Mouse (Mus musculus) thymus, adult 2 months (tissue): ENCODE data around the gene Rin2. TPM values are rescaled to one million over a fixed set of nuclear protein-coding genes. Genes with fewer than 3 reads are reported as not detected.

Experiments
- DNase-seq: peaks from one replicate; pipeline ENCODE4 v3.0.0; 2021
- H3K27ac ChIP-seq: fragments of 200-500 bp; 2 replicates; pipeline ENCODE4 v1.5.1; 2012; ENCODE audit warnings: low read length, control low read depth; ENCODE audit not compliant: control insufficient read depth, insufficient read depth
- H3K27me3 ChIP-seq: fragments of 200-500 bp; 2 replicates; pipeline ENCODE4 v1.6.1; 2012; ENCODE audit warnings: mild to moderate bottlenecking, low read length, moderate library complexity, mixed read lengths; ENCODE audit not compliant: control insufficient read depth, insufficient read depth
- H3K36me3 ChIP-seq: fragments of 200-500 bp; 2 replicates; pipeline ENCODE4 v1.6.1; 2012; ENCODE audit warnings: mild to moderate bottlenecking, low read length, moderate library complexity; ENCODE audit not compliant: control insufficient read depth, insufficient read depth
- H3K4me1 ChIP-seq: fragments of 200-500 bp; replicated peaks from 2 replicates; pipeline ENCODE4 v1.6.1; 2012; ENCODE audit warnings: low read length; ENCODE audit not compliant: control insufficient read depth, insufficient read depth
- H3K4me3 ChIP-seq: fragments of 200-500 bp; 2 replicates; pipeline ENCODE4 v1.5.1; 2012; ENCODE audit warnings: mild to moderate bottlenecking, low read length, control low read depth, moderate library complexity; ENCODE audit not compliant: control insufficient read depth, insufficient read depth
- CTCF ChIP-seq: fragments of 200-500 bp; IDR thresholded peaks from 2 replicates; pipeline ENCODE4 v1.5.1; 2012; ENCODE audit warnings: mild to moderate bottlenecking, control low read depth, low read length, moderate library complexity, borderline replicate concordance; ENCODE audit not compliant: control insufficient read depth, poor library complexity, insufficient read depth; ENCODE audit errors: extremely low read depth
- POLR2A ChIP-seq: fragments of 200-500 bp; IDR thresholded peaks from 2 replicates; pipeline ENCODE4 v1.6.1; 2012; ENCODE audit warnings: mild to moderate bottlenecking, low read length, control low read depth, moderate library complexity; ENCODE audit not compliant: control insufficient read depth, poor library complexity, insufficient read depth; ENCODE audit errors: extremely low read depth
- WGBS: fragments of 180-500 bp; shearing (Covaris S2); methylation state at CpG from one replicate; pipeline ENCODE4 v1.1.7; 2018; 5-methylcytosine and 5-hydroxymethylcytosine counted together
- polyA plus RNA-seq: library from polyadenylated mRNA; depleted of rRNA; stranded (reverse); fragments of >200 nt; gene quantifications from 2 replicates; pipeline ENCODE4 v1.2.3, GENCODE M21; 2012

Gene Rin2
- polyA plus RNA-seq, 1 experiment: 5.4 TPM

- WGBS: 8% methylated on average over 23 of the region's 23 CpGs
- Histone ChIP-seq H3K27me3 (no peaks in the 10 kb centered on the region; the same call in 1 of the 2 replicates), H3K4me3 (peak overlapping the region; percentile 58), H3K36me3 (no peaks in the 10 kb centered on the region), H3K27ac (no peak overlapping the region), H3K4me1 (peaks cover 5% of the 10 kb centered on the region)
- DNase-seq: no peak
- TF ChIP-seq CTCF: no peak
- no peak for TF ChIP-seq POLR2A
Measured at GRCm38 (mm10) chr2:145674496-145675141, 396 bp upstream of the Rin2 start.

DNA sequence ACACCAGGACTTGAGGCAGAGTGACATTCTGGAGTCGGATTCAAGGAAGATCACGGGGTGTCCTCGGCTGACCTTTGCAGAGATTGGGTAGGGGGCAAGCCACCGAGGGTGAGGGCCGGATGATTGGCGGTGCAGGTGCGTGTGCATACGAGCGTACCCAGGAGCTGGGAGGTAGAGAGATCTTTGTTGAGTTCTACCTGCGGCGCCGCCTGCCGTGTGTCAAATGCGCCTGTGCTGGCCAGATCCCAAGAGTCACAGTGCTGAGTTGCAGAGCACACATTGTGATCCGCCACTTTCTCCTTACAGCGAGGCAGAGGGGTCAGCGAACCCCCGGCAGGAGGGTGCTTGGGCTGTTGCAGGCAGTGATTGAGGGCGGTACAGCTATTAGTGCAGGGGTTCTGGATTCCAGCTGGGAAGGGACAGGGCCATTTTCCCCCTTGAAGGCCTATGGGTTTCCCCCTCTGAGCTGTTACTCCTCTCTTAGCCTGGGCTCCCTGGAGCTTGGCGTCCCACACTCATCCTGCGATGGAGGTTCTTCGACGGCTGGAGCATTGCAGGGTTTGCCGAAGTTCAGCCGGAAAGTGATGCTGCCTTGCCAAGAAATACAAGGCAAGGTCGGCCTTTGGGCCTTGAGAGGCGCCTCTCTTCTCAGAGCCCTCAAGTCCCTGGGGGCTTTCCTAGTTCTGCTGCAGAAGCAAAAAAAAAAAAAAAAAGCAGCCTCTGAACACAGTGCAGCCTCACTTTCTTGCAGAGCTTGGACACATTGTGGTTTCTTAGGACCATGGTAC, 935 bp downstream of the Rin2 start:
- TF ChIP-seq POLR2A: no peak
- no peak for TF ChIP-seq CTCF
- 31% methylated on average over 27 of the region's 27 CpGs for WGBS
- no peak overlapping the region for H3K27ac ChIP-seq

GRCm38 (mm10) chr2:145676544-145676925, 1.5 kb downstream of the Rin2 start:
- TF ChIP-seq POLR2A: no peak
- TF ChIP-seq CTCF: no peak
- Histone ChIP-seq H3K4me1 (peaks cover 5% of the 10 kb centered on the region), H3K27ac (no peak overlapping the region), H3K27me3 (no peaks in the 10 kb centered on the region; the same call in 1 of the 2 replicates), H3K36me3 (no peaks in the 10 kb centered on the region), H3K4me3 (no peak overlapping the region)
- no peak for DNase-seq
- 84% methylated on average over 3 of the region's 3 CpGs for WGBS

More for the DNA sequence above, 935 bp downstream of the Rin2 start:
- peaks cover 5% of the 10 kb centered on the region for H3K4me1 ChIP-seq
- H3K27me3 ChIP-seq: no peaks in the 10 kb centered on the region; the same call in 1 of the 2 replicates
- DNase-seq: peak; percentile 16
- no peaks in the 10 kb centered on the region for H3K36me3 ChIP-seq
- peak overlapping the region; percentile 58 for H3K4me3 ChIP-seq

GRCm38 (mm10) chr2:145676936-145677335, 1.9 kb downstream of the Rin2 start:
- no peak for DNase-seq
- no peak overlapping the region for H3K27ac ChIP-seq
- WGBS: 96% methylated on average over 2 of the region's 2 CpGs

GRCm38 (mm10) chr2:145680141-145680540, 5.1 kb downstream of the Rin2 start:
- TF ChIP-seq CTCF (no peak), POLR2A (no peak)
- no peaks in the 10 kb centered on the region for H3K36me3 ChIP-seq
- peaks cover 5% of the 10 kb centered on the region for H3K4me1 ChIP-seq
- no peaks in the 10 kb centered on the region; the same call in 1 of the 2 replicates for H3K27me3 ChIP-seq
- no peak overlapping the region for H3K27ac ChIP-seq
- DNase-seq: no peak
- 88% methylated on average over 2 of the region's 2 CpGs for WGBS
- no peak overlapping the region for H3K4me3 ChIP-seq

More at GRCm38 (mm10) chr2:145676936-145677335, 1.9 kb downstream of the Rin2 start:
- Histone ChIP-seq H3K36me3 (no peaks in the 10 kb centered on the region), H3K4me1 (peaks cover 5% of the 10 kb centered on the region), H3K4me3 (no peak overlapping the region), H3K27me3 (no peaks in the 10 kb centered on the region; the same call in 1 of the 2 replicates)
- TF ChIP-seq POLR2A (no peak), CTCF (no peak)

- no peaks in the 10 kb centered on the region for H3K36me3 ChIP-seq
- no peak for DNase-seq
- TF ChIP-seq CTCF (no peak), POLR2A (no peak)
- H3K27me3 ChIP-seq: no peaks in the 10 kb centered on the region; the same call in 1 of the 2 replicates
- no peak overlapping the region for H3K4me3 ChIP-seq
- WGBS: 88% methylated on average over 9 of the region's 9 CpGs
- H3K4me1 ChIP-seq: no peaks in the 10 kb centered on the region
- H3K27ac ChIP-seq: no peak overlapping the region
Measured at GRCm38 (mm10) chr2:145680762-145681161, 5.7 kb downstream of the Rin2 start.
